Mouse (Mus musculus): Measurements from ENCODE around the gene Ugp2. TPM values are rescaled to one million over a fixed set of nuclear protein-coding genes. Genes with fewer than 3 reads are reported as not detected.

The Ugp2 gene
- polyA plus RNA-seq, 1 experiment from 2014 or later = 69.3 TPM

DNA sequence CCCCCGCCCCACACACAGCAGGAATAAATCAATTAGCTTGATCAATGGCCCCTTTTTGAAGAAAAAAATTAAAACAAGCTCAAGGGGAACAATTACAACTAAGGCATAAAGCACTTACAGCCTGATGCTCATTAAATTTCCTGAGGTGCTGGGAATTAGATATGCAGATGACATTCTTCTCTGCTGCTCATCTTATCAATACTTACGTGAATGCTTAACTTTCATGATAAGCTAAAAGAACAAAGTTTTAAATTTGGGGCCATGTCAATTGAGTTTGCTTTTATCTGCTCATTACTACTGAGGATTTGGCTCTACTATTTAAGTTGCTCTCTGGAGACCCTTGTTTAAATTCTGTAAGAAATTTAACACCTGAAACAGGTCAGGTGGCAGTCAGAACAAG is 22.1 kb downstream of the Ugp2 start:
- Histone ChIP-seq H3K9ac (ENCODE audit: low read length) (no peak overlapping the region), H3K4me1 (ENCODE audit: control insufficient read depth, insufficient read depth, low read length) (no peaks in the 10 kb centered on the region), H3K27ac (ENCODE audit: low read depth, low read length) (no peak overlapping the region), H3K9me3 (ENCODE audit: control insufficient read depth, low read length) (no peaks in the 10 kb centered on the region), H3K4me3 (ENCODE audit: low read depth, low read length) (no peak overlapping the region), H3K27me3 (ENCODE audit: control insufficient read depth, insufficient read depth, low read length) (no peaks in the 10 kb centered on the region), H3K36me3 (ENCODE audit: control insufficient read depth, insufficient read depth, low read length) (no peaks in the 10 kb centered on the region), H3K4me2 (ENCODE audit: low read depth) (no peak overlapping the region)
- DNase-seq (ENCODE audit: low spot score) (no peak), ATAC-seq (ENCODE audit: insufficient read depth, low FRiP score, low TSS enrichment) (no peak)
- 90% methylated on average over 2 of the region's 2 CpGs for WGBS

DNA sequence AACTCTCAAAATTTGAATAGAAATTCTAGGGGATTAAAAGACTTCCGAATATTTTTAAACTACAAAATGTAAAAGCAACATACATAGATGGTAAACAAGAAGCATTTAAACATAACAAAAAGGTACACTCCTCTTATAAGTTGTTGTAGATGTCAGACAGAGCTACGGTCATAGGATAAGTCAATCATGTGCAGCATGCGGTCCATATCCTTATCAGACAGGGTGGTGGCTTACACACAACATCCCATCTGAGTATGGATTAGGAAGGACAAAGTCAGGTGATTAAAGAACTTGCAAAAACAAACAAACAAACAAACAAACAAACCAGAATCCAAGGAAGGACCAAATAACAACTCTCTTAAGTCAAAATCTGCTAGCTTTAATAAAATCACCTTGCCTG is 25.0 kb downstream of the Ugp2 start:
- no peak overlapping the region for H3K9ac ChIP-seq (ENCODE audit: low read length)
- no peak overlapping the region for H3K27ac ChIP-seq (ENCODE audit: low read depth, low read length)
- no peaks in the 10 kb centered on the region for H3K4me1 ChIP-seq (ENCODE audit: control insufficient read depth, insufficient read depth, low read length)
- H3K9me3 ChIP-seq (ENCODE audit: control insufficient read depth, low read length) = no peaks in the 10 kb centered on the region
- no peaks in the 10 kb centered on the region for H3K36me3 ChIP-seq (ENCODE audit: control insufficient read depth, insufficient read depth, low read length)
- H3K4me3 ChIP-seq (ENCODE audit: low read depth, low read length) = no peak overlapping the region
- WGBS = 94% methylated on average over 3 of the region's 3 CpGs
- DNase-seq (ENCODE audit: low spot score) = no peak
- no peaks in the 10 kb centered on the region for H3K27me3 ChIP-seq (ENCODE audit: control insufficient read depth, insufficient read depth, low read length)
- H3K4me2 ChIP-seq (ENCODE audit: low read depth) = no peak overlapping the region
- ATAC-seq (ENCODE audit: insufficient read depth, low FRiP score, low TSS enrichment) = no peak

DNA sequence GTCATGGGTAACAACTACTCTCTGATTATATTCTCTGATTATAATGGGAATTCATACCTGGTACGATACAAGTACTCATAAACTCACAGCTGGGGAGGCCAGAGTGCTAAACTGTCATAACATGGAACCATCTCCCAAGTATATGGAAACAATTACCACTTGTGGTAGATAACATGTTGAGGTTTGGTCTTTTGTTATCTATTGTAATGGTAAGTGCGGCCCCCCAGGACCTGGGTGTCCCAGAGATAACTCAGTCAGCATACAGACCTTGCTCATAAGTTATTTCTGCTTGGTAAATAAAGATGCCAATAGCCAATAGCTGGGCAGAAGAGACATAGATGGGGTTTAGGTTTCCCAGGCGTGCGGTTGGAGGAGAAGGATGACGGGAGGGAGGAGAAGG is 27.5 kb downstream of the Ugp2 start:
- no peak for DNase-seq (ENCODE audit: low spot score)
- Histone ChIP-seq H3K9me3 (ENCODE audit: control insufficient read depth, low read length) (no peaks in the 10 kb centered on the region), H3K9ac (ENCODE audit: low read length) (no peak overlapping the region), H3K4me3 (ENCODE audit: low read depth, low read length) (no peak overlapping the region), H3K4me2 (ENCODE audit: low read depth) (no peak overlapping the region), H3K4me1 (ENCODE audit: control insufficient read depth, insufficient read depth, low read length) (no peaks in the 10 kb centered on the region), H3K27me3 (ENCODE audit: control insufficient read depth, insufficient read depth, low read length) (no peaks in the 10 kb centered on the region), H3K27ac (ENCODE audit: low read depth, low read length) (no peak overlapping the region), H3K36me3 (ENCODE audit: control insufficient read depth, insufficient read depth, low read length) (no peaks in the 10 kb centered on the region)
- WGBS = 97% methylated on average over 5 of the region's 5 CpGs
- no peak for ATAC-seq (ENCODE audit: insufficient read depth, low FRiP score, low TSS enrichment)

DNA sequence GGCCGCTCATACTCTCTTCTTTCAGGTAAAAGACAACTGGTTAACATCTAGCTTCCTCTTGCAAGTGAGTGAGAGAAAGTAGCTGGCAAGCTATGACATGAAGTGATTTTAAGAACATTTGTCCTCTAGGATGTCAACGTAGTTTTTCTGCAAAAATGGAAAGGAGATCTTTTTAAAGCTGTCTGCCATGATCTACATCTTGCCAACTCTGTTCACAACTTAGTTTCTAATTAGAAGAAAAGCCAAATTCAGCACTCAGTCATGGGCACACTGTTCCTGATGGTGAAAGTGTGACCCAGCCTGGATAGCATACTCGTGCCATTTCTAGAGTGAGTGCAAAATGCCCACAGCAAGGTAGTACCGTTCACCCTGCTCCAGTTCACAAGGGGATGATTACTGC is 31.9 kb downstream of the Ugp2 start:
- no peak overlapping the region for H3K27ac ChIP-seq (ENCODE audit: low read depth, low read length)
- DNase-seq (ENCODE audit: low spot score) (no peak), ATAC-seq (ENCODE audit: insufficient read depth, low FRiP score, low TSS enrichment) (no peak)
- WGBS = 87% methylated on average over 4 of the region's 4 CpGs
- no peak overlapping the region for H3K4me2 ChIP-seq (ENCODE audit: low read depth)
- no peak overlapping the region for H3K4me3 ChIP-seq (ENCODE audit: low read depth, low read length)
- no peak overlapping the region for H3K9ac ChIP-seq (ENCODE audit: low read length)
- no peaks in the 10 kb centered on the region for H3K9me3 ChIP-seq (ENCODE audit: control insufficient read depth, low read length)
- H3K27me3 ChIP-seq (ENCODE audit: control insufficient read depth, insufficient read depth, low read length) = no peaks in the 10 kb centered on the region
- no peaks in the 10 kb centered on the region for H3K4me1 ChIP-seq (ENCODE audit: control insufficient read depth, insufficient read depth, low read length)
- no peaks in the 10 kb centered on the region for H3K36me3 ChIP-seq (ENCODE audit: control insufficient read depth, insufficient read depth, low read length)

DNA sequence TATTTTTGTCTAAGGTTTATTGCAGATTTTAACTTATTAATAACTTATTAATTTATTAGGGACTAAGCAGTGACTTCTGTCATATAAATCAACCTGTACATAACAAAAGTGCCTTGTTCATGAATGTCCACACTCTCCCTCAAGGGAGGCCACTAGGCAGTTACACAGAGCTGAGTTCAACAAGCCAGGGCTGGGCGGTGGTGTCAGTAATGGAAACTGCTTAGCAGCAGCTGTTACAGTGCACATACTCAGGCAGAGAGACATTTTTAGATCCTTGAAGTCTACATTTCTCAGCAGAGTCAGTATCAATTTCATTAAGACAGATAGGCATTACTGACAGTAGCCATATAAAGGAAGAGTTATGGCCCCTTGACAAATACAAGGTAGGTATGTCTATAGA is 33.1 kb downstream of the Ugp2 start:
- Histone ChIP-seq H3K27ac (ENCODE audit: low read depth, low read length) (no peak overlapping the region), H3K9ac (ENCODE audit: low read length) (no peak overlapping the region), H3K27me3 (ENCODE audit: control insufficient read depth, insufficient read depth, low read length) (no peaks in the 10 kb centered on the region), H3K4me1 (ENCODE audit: control insufficient read depth, insufficient read depth, low read length) (no peaks in the 10 kb centered on the region), H3K4me3 (ENCODE audit: low read depth, low read length) (no peak overlapping the region), H3K9me3 (ENCODE audit: control insufficient read depth, low read length) (no peaks in the 10 kb centered on the region), H3K4me2 (ENCODE audit: low read depth) (no peak overlapping the region), H3K36me3 (ENCODE audit: control insufficient read depth, insufficient read depth, low read length) (no peaks in the 10 kb centered on the region)
- no peak for ATAC-seq (ENCODE audit: insufficient read depth, low FRiP score, low TSS enrichment)
- DNase-seq (ENCODE audit: low spot score) = no peak
- 75% methylated on average over 1 of the region's 1 CpGs for WGBS

DNA sequence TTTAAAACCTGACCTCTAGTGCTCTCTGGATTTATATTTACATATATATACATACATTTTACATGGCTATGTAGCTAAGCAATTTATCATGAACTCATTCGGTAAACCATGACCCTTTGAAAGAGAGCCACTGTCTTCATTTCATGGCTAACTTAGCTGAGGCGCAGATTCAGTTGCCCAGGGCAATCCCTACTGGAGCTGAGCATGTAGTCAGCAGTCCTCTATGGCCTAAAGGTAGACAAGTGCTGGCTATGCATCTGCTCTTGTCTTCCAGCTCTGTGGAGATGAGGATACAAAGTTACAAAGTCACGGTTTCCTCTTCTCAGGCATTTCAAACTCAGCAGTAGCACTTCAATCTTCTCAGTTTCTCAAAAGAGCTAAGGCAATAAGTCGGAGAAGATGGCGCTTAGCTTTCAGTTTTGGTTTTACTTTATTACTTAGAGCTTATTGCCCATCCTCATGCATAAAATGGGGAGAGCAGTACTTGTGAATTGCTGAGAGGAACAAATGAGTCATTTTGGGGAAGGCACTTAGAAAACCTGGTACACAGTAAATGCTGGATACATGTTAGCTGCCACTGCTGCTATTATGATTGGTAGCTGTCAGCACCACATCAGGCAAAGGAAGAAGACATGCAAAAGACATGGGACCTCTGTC is 38.2 kb downstream of the Ugp2 start:
- Histone ChIP-seq H3K27me3 (ENCODE audit: control insufficient read depth, insufficient read depth, low read length) (no peaks in the 10 kb centered on the region), H3K9ac (ENCODE audit: low read length) (no peak overlapping the region), H3K36me3 (ENCODE audit: control insufficient read depth, insufficient read depth, low read length) (no peaks in the 10 kb centered on the region; the same call in 1 of the 2 replicates), H3K27ac (ENCODE audit: low read depth, low read length) (no peak overlapping the region), H3K4me3 (ENCODE audit: low read depth, low read length) (no peak overlapping the region), H3K4me2 (ENCODE audit: low read depth) (no peak overlapping the region), H3K4me1 (ENCODE audit: control insufficient read depth, insufficient read depth, low read length) (no peaks in the 10 kb centered on the region), H3K9me3 (ENCODE audit: control insufficient read depth, low read length) (no peaks in the 10 kb centered on the region)
- WGBS = 91% methylated on average over 5 of the region's 5 CpGs
- DNase-seq (ENCODE audit: low spot score) = no peak
- no peak for ATAC-seq (ENCODE audit: insufficient read depth, low FRiP score, low TSS enrichment)

DNA sequence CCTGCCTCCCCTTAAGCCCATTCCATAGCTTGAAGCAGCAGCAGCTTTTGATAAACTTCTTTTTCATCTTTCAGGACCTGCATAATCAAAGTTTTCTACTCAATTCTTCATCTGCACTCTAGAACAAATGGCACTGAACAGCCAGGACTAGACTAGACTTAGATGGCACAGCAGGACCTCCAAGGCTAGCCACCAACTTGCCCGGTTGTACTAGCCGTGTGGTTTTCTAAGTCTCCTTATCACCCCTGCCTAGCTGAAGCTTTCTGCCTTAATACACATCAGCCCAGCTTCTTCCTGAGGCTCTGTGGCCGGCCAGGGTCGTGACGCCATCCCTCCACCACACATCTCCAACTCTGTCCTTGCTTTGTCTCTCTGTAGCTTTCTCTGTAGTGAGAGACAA is 42.9 kb downstream of the Ugp2 start:
- 87% methylated on average over 5 of the region's 5 CpGs for whole genome bisulfite sequencing
- no peaks in the 10 kb centered on the region for H3K27me3 ChIP-seq (ENCODE audit: control insufficient read depth, insufficient read depth, low read length)
- H3K9me3 ChIP-seq (ENCODE audit: control insufficient read depth, low read length) = no peaks in the 10 kb centered on the region
- no peak overlapping the region for H3K27ac ChIP-seq (ENCODE audit: low read depth, low read length)
- H3K4me3 ChIP-seq (ENCODE audit: low read depth, low read length) = no peak overlapping the region
- no peak for ATAC-seq (ENCODE audit: insufficient read depth, low FRiP score, low TSS enrichment)
- no peaks in the 10 kb centered on the region; the same call in 1 of the 2 replicates for H3K36me3 ChIP-seq (ENCODE audit: control insufficient read depth, insufficient read depth, low read length)
- no peaks in the 10 kb centered on the region for H3K4me1 ChIP-seq (ENCODE audit: control insufficient read depth, insufficient read depth, low read length)
- no peak overlapping the region for H3K9ac ChIP-seq (ENCODE audit: low read length)
- DNase-seq (ENCODE audit: low spot score) = no peak
- H3K4me2 ChIP-seq (ENCODE audit: low read depth) = no peak overlapping the region

DNA sequence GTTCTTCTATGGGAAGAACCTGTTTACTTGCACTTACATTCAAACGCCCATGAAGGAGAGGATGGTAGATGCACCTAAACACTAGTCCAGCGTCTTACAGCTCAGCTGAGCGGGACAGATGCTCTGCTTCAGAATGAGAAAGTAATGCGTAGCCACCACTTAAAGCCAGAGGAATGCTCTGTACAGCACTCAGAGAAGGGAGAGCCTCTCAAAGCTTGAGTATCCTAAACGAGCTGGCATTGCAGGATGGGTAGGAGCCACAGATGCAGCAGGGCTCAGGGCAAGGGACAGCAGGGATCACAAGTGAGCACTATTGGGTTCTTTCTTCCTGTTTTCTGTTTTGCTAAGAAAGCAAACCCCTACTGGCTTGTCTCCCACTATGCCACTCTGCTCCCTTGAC is 43.5 kb downstream of the Ugp2 start:
- Histone ChIP-seq H3K4me3 (ENCODE audit: low read depth, low read length) (no peak overlapping the region), H3K9me3 (ENCODE audit: control insufficient read depth, low read length) (no peaks in the 10 kb centered on the region), H3K36me3 (ENCODE audit: control insufficient read depth, insufficient read depth, low read length) (no peaks in the 10 kb centered on the region; the same call in 1 of the 2 replicates), H3K27me3 (ENCODE audit: control insufficient read depth, insufficient read depth, low read length) (no peaks in the 10 kb centered on the region), H3K4me1 (ENCODE audit: control insufficient read depth, insufficient read depth, low read length) (no peaks in the 10 kb centered on the region), H3K9ac (ENCODE audit: low read length) (no peak overlapping the region), H3K4me2 (ENCODE audit: low read depth) (no peak overlapping the region), H3K27ac (ENCODE audit: low read depth, low read length) (no peak overlapping the region)
- DNase-seq (ENCODE audit: low spot score) = no peak
- ATAC-seq (ENCODE audit: insufficient read depth, low FRiP score, low TSS enrichment) = no peak
- WGBS = 94% methylated on average over 5 of the region's 5 CpGs

DNA sequence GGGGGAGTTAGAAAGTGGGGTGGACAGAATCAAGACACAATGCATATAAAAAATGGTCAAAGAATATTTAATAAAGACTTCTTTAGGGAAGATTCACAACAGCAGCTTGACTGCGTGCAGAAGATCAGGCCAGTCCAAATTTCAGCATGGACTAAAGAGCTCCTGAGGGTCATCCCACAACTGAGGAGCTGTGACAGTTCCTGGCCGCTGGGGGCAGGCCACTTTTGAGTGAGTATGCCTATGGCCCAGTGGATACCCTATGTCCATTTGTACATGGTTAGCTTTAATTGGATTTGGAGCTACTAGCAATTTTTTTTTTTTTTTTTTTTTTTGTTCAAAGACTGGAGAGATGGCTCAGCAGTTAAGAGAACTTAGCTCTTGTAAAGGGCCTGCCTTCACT is 44.2 kb downstream of the Ugp2 start:
- 57% methylated on average over 2 of the region's 2 CpGs for WGBS
- Histone ChIP-seq H3K4me3 (ENCODE audit: low read depth, low read length) (no peak overlapping the region), H3K36me3 (ENCODE audit: control insufficient read depth, insufficient read depth, low read length) (no peaks in the 10 kb centered on the region; the same call in 1 of the 2 replicates), H3K4me1 (ENCODE audit: control insufficient read depth, insufficient read depth, low read length) (no peaks in the 10 kb centered on the region), H3K9ac (ENCODE audit: low read length) (no peak overlapping the region), H3K27me3 (ENCODE audit: control insufficient read depth, insufficient read depth, low read length) (no peaks in the 10 kb centered on the region), H3K27ac (ENCODE audit: low read depth, low read length) (no peak overlapping the region), H3K9me3 (ENCODE audit: control insufficient read depth, low read length) (no peaks in the 10 kb centered on the region), H3K4me2 (ENCODE audit: low read depth) (no peak overlapping the region)
- no peak for DNase-seq (ENCODE audit: low spot score)
- no peak for ATAC-seq (ENCODE audit: insufficient read depth, low FRiP score, low TSS enrichment)
